Mouse (Mus musculus): ENCODE measurements around the gene Rasgrp2. TPM values are rescaled to one million over a fixed set of nuclear protein-coding genes. Genes with fewer than 3 reads are reported as not detected.
A peak's percentile ranks its signal among the peaks of the same experiment; 100 is the strongest.

The Rasgrp2 gene
- polyA plus RNA-seq, 1 experiment from 2014 or later = 116 TPM

GRCm38 (mm10) chr19:6374571-6374970 is 24.6 kb upstream of the Rasgrp2 start:
- no peak overlapping the region for H3K27ac ChIP-seq
- H3K9ac ChIP-seq (ENCODE audit: low read depth, low read length) = no peak overlapping the region
- no peaks in the 10 kb centered on the region for H3K27me3 ChIP-seq (ENCODE audit: insufficient read depth, low read length)
- H3K4me1 ChIP-seq (replicated peaks; ENCODE audit: insufficient read depth, low read length) = no peaks in the 10 kb centered on the region
- no peak overlapping the region for H3K4me3 ChIP-seq (replicated peaks; ENCODE audit: low read depth, low read length)
- H3K36me3 ChIP-seq (ENCODE audit: insufficient read depth, low read length) = peaks cover 75% of the 10 kb centered on the region
- H3K4me2 ChIP-seq (ENCODE audit: low read length) = no peak overlapping the region
- no peaks in the 10 kb centered on the region for H3K9me3 ChIP-seq (replicated peaks; ENCODE audit: low read length)
- ATAC-seq (replicated peaks; ENCODE audit: low FRiP score, low read depth) (no peak), DNase-seq (ENCODE audit: low spot score) (no peak)
- TF ChIP-seq CTCF (IDR thresholded peaks at IDR 0.05; ENCODE audit: low read depth) = no peak
- 99% methylated on average over 10 of the region's 10 CpGs for WGBS

GRCm38 (mm10) chr19:6375423-6376254 is 23.5 kb upstream of the Rasgrp2 start:
- 91% methylated on average over 36 of the region's 42 CpGs for WGBS
- no peak overlapping the region for H3K4me2 ChIP-seq (ENCODE audit: low read length)
- H3K4me3 ChIP-seq (replicated peaks; ENCODE audit: low read depth, low read length) = no peak overlapping the region
- H3K4me1 ChIP-seq (replicated peaks; ENCODE audit: insufficient read depth, low read length) = no peaks in the 10 kb centered on the region
- H3K9me3 ChIP-seq (replicated peaks; ENCODE audit: low read length) = no peaks in the 10 kb centered on the region
- no peak overlapping the region for H3K27ac ChIP-seq
- no peak overlapping the region for H3K9ac ChIP-seq (ENCODE audit: low read depth, low read length)
- TF ChIP-seq CTCF (IDR thresholded peaks at IDR 0.05; ENCODE audit: low read depth) = no peak
- DNase-seq (ENCODE audit: low spot score) (no peak), ATAC-seq (replicated peaks; ENCODE audit: low FRiP score, low read depth) (no peak; the same call in 1 of the 2 replicates)
- peaks cover 67% of the 10 kb centered on the region for H3K36me3 ChIP-seq (ENCODE audit: insufficient read depth, low read length)
- H3K27me3 ChIP-seq (ENCODE audit: insufficient read depth, low read length) = no peaks in the 10 kb centered on the region

GRCm38 (mm10) chr19:6376255-6376564 is 22.9 kb upstream of the Rasgrp2 start:
- Histone ChIP-seq H3K27me3 (ENCODE audit: insufficient read depth, low read length) (no peaks in the 10 kb centered on the region), H3K4me3 (replicated peaks; ENCODE audit: low read depth, low read length) (no peak overlapping the region), H3K4me2 (ENCODE audit: low read length) (no peak overlapping the region), H3K9me3 (replicated peaks; ENCODE audit: low read length) (no peaks in the 10 kb centered on the region), H3K9ac (ENCODE audit: low read depth, low read length) (no peak overlapping the region), H3K4me1 (replicated peaks; ENCODE audit: insufficient read depth, low read length) (no peaks in the 10 kb centered on the region), H3K36me3 (ENCODE audit: insufficient read depth, low read length) (peaks cover 61% of the 10 kb centered on the region), H3K27ac (no peak overlapping the region)
- TF ChIP-seq CTCF (IDR thresholded peaks at IDR 0.05; ENCODE audit: low read depth) = peak; percentile 71
- DNase-seq (ENCODE audit: low spot score) = peak; percentile 55
- no peak for ATAC-seq (replicated peaks; ENCODE audit: low FRiP score, low read depth)
- 76% methylated on average over 14 of the region's 14 CpGs for WGBS

- no peaks in the 10 kb centered on the region for H3K27me3 ChIP-seq (ENCODE audit: insufficient read depth, low read length)
- H3K4me3 ChIP-seq (replicated peaks; ENCODE audit: low read depth, low read length) = no peak overlapping the region
- no peak for TF ChIP-seq CTCF (IDR thresholded peaks at IDR 0.05; ENCODE audit: low read depth)
- H3K4me1 ChIP-seq (replicated peaks; ENCODE audit: insufficient read depth, low read length) = no peaks in the 10 kb centered on the region
- WGBS = 78% methylated on average over 2 of the region's 2 CpGs
- H3K9me3 ChIP-seq (replicated peaks; ENCODE audit: low read length) = no peaks in the 10 kb centered on the region
- H3K9ac ChIP-seq (ENCODE audit: low read depth, low read length) = no peak overlapping the region
- no peak overlapping the region for H3K4me2 ChIP-seq (ENCODE audit: low read length)
- no peak for DNase-seq (ENCODE audit: low spot score)
- no peak overlapping the region for H3K27ac ChIP-seq
- ATAC-seq (replicated peaks; ENCODE audit: low FRiP score, low read depth) = no peak
- H3K36me3 ChIP-seq (ENCODE audit: insufficient read depth, low read length) = peaks cover 58% of the 10 kb centered on the region
Measured at GRCm38 (mm10) chr19:6376643-6377042, 22.5 kb upstream of the Rasgrp2 start.

GRCm38 (mm10) chr19:6377327-6378040 is 21.7 kb upstream of the Rasgrp2 start:
- ATAC-seq (replicated peaks; ENCODE audit: low FRiP score, low read depth) = no peak
- DNase-seq (ENCODE audit: low spot score) = no peak
- peak overlapping the region; percentile 13; the same call in 1 of the 2 replicates for H3K27ac ChIP-seq
- H3K27me3 ChIP-seq (ENCODE audit: insufficient read depth, low read length) = no peaks in the 10 kb centered on the region
- 76% methylated on average over 11 of the region's 11 CpGs for WGBS
- no peak overlapping the region for H3K4me2 ChIP-seq (ENCODE audit: low read length)
- H3K4me3 ChIP-seq (replicated peaks; ENCODE audit: low read depth, low read length) = no peak overlapping the region
- H3K36me3 ChIP-seq (ENCODE audit: insufficient read depth, low read length) = peaks cover 49% of the 10 kb centered on the region
- no peak for TF ChIP-seq CTCF (IDR thresholded peaks at IDR 0.05; ENCODE audit: low read depth)
- H3K9ac ChIP-seq (ENCODE audit: low read depth, low read length) = no peak overlapping the region
- no peaks in the 10 kb centered on the region for H3K9me3 ChIP-seq (replicated peaks; ENCODE audit: low read length)
- no peaks in the 10 kb centered on the region for H3K4me1 ChIP-seq (replicated peaks; ENCODE audit: insufficient read depth, low read length)

GRCm38 (mm10) chr19:6380411-6381166 is 18.6 kb upstream of the Rasgrp2 start:
- H3K9me3 ChIP-seq (replicated peaks; ENCODE audit: low read length) = no peaks in the 10 kb centered on the region
- no peaks in the 10 kb centered on the region for H3K27me3 ChIP-seq (ENCODE audit: insufficient read depth, low read length)
- no peak overlapping the region for H3K27ac ChIP-seq
- no peak for TF ChIP-seq CTCF (IDR thresholded peaks at IDR 0.05; ENCODE audit: low read depth)
- peaks cover 19% of the 10 kb centered on the region for H3K36me3 ChIP-seq (ENCODE audit: insufficient read depth, low read length)
- no peak overlapping the region for H3K4me3 ChIP-seq (replicated peaks; ENCODE audit: low read depth, low read length)
- no peak overlapping the region for H3K4me2 ChIP-seq (ENCODE audit: low read length)
- 91% methylated on average over 9 of the region's 9 CpGs for WGBS
- DNase-seq (ENCODE audit: low spot score) (peak; percentile 47), ATAC-seq (replicated peaks; ENCODE audit: low FRiP score, low read depth) (no peak)
- H3K9ac ChIP-seq (ENCODE audit: low read depth, low read length) = no peak overlapping the region
- peaks cover 28% of the 10 kb centered on the region for H3K4me1 ChIP-seq (replicated peaks; ENCODE audit: insufficient read depth, low read length)

Data from kidney, postnatal 0 days (tissue).